Mouse (Mus musculus) embryo, embryonic 11 days (tissue): ENCODE data around the gene Pde11a.
"Not testable (repeated sequence)": the region's sequence is repeated elsewhere in the genome, so short reads cannot be mapped to it uniquely, and the experiment has no call there.

Source experiments
- DNase-seq: peaks from one replicate; pipeline ENCODE4 v3.0.0-alpha.2; 2015

Pde11a gene

GRCm38 (mm10) chr2:75987739-75988138 lies 350.8 kb downstream of the Pde11a start:
- DNase-seq, result no peak

DNA sequence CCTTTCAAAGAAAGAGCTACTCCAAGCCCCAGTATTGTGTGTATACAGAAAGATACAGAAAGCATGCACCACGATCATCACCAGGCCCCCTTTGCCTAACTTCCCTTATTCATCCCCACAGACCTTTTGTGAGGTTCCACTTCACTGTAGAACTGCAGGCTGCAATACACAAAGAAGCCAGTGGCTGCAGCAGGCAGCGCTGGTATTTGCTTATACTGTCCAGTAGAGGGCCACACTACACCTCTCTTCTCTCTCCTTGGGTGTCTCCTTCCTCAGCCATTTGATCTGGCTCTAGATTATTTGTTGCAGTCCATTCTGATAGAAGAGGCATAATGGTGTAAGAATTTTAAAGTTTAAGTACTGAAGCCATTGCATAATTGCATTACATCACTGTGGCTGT lies 353.4 kb downstream of the Pde11a start:
- peak; percentile 90 for DNase-seq

DNA sequence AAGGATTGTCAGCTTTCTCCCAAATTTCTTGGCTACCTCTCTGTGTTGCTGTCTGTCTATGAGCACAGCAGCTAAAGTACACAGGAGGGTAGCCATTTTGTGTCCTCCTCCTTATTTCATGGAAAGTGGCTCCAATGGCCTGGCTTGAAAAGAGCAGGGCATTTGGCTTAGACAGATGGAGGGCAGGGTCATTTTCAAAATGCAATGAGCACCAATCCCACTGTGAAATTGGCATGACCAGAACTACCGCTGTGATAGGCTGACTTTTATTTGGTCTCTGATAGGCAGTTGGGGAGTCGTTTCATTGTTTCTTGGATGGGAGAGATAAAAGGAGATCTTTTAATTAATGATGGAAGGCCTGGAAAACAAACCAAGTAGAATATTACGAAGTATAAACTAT lies 354.7 kb downstream of the Pde11a start:
- no peak for DNase-seq

DNA sequence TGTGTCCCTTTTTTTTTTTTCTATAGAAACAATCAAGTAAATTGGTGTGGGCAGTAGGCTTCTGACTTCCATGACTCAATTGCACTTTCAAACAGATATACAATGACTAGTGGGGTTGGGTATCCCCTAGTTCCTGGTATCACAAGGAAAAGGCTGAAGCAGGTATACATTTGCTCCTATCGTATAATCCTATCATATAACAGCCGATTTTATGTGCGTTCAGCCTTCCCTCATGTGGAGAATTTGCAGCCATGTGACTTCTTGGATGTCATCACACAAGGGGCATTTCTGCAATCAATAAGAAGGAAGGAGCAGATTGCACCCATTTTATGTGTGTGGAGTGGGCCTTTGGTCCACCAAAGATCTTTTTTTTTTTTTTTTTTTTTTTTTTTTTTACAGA lies 355.5 kb downstream of the Pde11a start:
- DNase-seq, result no peak

DNA sequence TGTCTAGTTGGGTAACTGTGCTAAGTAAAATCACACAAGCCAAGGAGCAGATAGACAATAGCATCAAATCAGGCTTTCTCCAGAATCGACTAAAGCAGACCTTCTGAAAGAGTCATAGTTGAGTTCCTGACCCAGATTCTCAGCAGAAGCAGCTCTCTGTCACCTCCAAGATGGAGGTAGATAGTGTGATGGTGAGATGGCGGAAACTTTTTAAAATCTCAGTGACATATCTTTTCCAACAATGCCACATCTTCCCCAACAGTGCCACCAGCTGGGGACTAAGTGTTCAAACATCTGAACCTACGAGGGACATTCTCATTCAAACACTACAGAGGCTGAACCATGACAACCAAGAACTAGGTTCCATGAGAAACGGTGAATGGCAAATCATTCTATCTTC lies 355.9 kb downstream of the Pde11a start:
- DNase-seq, result no peak

DNA sequence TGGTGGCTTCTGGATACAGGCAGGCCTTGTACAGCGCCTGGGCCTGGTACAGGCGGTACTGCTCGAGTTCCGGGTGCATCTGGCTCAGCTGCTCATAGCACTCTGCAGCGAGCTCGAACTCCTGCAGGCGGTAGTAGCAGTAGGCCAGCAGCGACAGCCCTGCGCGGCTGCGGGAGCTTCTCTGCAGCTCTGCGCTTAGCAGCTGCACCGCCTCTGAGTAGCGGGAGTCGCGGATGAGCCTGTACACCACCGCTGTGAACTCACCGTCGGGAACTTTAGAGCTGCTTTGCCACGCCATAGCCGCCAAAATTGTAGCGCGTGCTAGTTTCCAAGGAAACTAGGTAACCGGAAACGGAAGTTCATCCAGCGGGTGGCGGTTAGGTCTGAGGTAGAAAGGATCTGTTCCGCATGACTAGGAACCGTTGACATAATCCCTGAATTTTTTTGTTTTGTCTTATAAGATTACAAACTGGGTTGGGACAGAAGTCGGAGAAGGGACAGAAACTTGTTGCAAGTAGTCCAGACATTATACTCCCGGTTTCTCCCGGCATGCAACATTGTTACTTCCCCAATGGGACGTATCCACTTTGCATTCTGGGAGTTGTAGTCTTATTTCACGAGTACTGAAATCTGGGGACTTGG lies 357.0 kb downstream of the Pde11a start, which contains the start of gene Ttc30a1:
Ttc30a1 (minus strand) TSS at position 528 of the 642 bp plus-strand sequence.
- DNase-seq, result peak; percentile 92

- not testable (repeated sequence) for DNase-seq
Observed at GRCm38 (mm10) chr2:75980933-75981439, 357.6 kb downstream of the Pde11a start.

- peak; percentile 69 for DNase-seq
Observed at GRCm38 (mm10) chr2:75977752-75978368, 360.7 kb downstream of the Pde11a start, which contains the start of gene Ttc30a2. Ttc30a2 (minus strand) TSS chr2:75978170.

DNA sequence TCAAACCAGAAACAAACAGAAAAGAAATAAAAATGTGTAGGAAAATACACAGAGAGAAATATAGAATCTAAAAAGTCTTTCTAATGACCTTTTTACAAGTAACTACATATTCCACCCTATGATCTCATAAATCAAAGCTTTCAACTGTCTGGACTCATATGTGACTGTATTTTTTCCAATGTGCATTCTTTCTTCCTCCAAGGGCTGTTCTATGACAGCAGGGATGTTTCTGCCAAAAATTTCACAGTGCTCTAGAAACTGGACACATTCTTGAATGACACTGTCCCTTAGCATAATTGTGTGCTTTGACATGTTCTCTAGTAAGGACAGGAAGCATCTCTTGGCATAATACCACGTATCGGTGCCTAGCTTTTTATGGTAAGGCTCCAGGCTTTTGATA lies 362.5 kb downstream of the Pde11a start:
- DNase-seq, result not testable (repeated sequence)

GRCm38 (mm10) chr2:75974131-75974530 lies 364.4 kb downstream of the Pde11a start:
- DNase-seq, result no peak

- DNase-seq, result peak; percentile 84
Observed at GRCm38 (mm10) chr2:75964972-75965371, 373.6 kb downstream of the Pde11a start.

GRCm38 (mm10) chr2:75964512-75964911 lies 374.1 kb downstream of the Pde11a start:
- DNase-seq, result peak; percentile 86

- DNase-seq, result no peak
Observed at GRCm38 (mm10) chr2:75964051-75964450, 374.5 kb downstream of the Pde11a start.

DNA sequence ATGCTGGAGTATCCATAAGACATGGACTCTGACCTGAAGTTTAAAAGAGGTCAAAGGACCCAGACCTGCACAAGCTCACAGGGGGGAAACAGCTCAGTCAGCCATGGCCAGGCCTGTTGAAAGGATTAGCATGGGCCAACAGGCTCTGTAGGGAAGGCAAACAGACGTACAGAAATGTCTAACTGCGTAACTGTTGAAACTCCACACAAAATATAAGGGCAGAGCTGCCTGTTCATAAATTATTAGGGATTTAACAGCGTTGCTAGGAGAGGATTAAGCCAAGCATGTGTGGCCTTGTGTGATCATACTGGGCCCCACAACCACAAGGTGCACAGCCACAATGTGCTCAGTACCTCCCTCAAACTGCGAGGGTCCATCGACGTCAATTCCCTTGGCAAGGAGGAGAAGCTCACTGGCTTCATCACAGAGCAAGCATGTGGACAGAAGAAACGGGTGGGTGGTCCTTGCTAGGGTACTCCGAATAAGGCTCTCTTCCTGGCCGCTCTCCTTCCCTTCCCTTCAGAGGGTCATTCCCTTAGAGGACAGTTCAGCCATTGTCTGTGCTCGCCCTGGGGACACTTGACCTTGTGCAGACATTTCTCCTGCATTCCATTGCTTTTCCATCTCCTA lies 375.2 kb downstream of the Pde11a start:
- DNase-seq, result no peak

DNA sequence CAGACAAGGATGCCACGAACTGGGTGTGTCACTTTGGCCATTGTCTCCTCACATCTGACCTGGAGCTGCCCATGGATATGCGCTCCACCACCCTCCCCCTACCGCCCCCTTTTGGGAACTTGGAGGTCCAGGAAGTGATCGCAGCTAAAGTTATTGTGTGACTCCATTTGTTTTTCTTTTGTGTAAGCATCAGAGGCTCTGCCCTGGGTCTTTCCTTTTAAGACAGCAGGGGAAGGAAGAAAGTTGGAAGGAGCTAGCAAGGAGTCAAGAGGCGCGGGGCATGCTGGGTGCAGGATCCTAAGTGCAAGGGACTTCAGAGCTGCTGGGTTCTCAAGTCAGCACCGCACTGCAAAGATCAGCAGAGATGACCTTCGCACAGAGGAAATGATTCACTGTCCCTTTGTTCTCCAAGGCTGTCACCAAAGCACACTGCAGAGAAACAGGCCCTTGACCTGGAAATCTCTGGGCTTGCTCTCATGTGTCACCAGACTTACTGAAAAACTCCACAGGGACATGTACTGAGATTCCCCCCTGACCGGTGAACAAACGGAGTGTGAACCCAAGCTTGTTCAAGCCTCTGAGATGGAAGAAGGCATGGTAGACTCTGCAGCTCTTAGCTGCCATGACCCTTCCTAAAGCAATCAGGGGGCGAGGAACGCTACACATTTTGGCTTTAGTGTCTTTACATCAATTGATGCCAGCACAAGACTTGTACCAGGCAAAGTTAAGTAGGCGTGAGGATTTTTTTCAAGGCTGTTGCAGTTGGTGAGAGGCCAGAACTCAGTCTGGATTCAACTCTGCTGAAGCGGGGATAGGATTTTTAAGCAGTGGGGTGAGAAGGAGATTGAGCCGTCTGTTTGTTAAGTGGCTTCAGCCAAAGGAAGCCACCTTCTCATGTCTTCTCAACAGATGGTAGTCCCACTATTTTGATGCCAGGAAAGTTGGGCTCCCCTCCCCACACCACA lies 377.9 kb downstream of the Pde11a start:
- peak; percentile 56 for DNase-seq

- DNase-seq, result peak; percentile 72
Observed at GRCm38 (mm10) chr2:75959850-75960365, 378.7 kb downstream of the Pde11a start.

- peak; percentile 63 for DNase-seq
Observed at GRCm38 (mm10) chr2:75959183-75959849, 379.3 kb downstream of the Pde11a start.

- no peak for DNase-seq
Observed at GRCm38 (mm10) chr2:75955709-75956108, 382.9 kb downstream of the Pde11a start.

GRCm38 (mm10) chr2:75953320-75953719 lies 385.3 kb downstream of the Pde11a start:
- DNase-seq, result no peak

DNA sequence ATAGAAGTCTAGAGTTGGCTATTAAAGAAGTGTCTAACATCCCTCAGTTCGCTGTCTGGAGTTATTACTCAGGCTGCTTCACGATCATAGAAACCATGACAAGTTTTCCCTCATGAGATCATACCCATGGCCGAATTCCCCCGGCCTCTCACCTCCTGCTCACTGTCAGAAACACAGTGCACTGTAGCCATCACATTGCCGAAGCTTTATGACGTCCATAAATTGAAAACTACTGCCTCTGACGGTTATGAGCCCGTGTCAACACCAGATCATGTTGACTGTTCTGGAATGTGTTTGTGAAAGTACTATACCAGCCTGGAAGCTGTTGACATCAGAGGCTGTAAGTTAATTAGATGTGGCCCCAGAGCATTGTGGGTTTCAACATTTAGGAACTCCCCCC lies 387.9 kb downstream of the Pde11a start:
- DNase-seq, result no peak
